Mouse (Mus musculus) neural tube, embryonic 15.5 days (tissue): ENCODE data around the gene Hsd17b7. TPM values are rescaled to one million over a fixed set of nuclear protein-coding genes. Genes with fewer than 3 reads are reported as not detected.

Source experiments
- ATAC-seq: fragments of 200-750 bp; cut with Nextera tagmentation; 2 replicates; pipeline ENCODE4 v1.8.0; 2017; ENCODE audit warnings: mild to moderate bottlenecking, moderate TSS enrichment, moderate library complexity; ENCODE audit not compliant: low FRiP score
- H3K27ac ChIP-seq: fragments of 300-500 bp; sonication (generic); replicated peaks from 2 replicates; pipeline ENCODE4 v1.5.1; 2015; ENCODE audit warnings: mild to moderate bottlenecking, inconsistent platforms
- H3K27me3 ChIP-seq: fragments of 300-500 bp; sonication (generic); replicated peaks from 2 replicates; pipeline ENCODE4 v1.6.1; 2015; ENCODE audit warnings: inconsistent platforms
- H3K36me3 ChIP-seq: fragments of 300-500 bp; sonication (generic); 2 replicates; pipeline ENCODE4 v1.6.1; 2015; ENCODE audit warnings: inconsistent platforms
- H3K4me1 ChIP-seq: fragments of 300-500 bp; sonication (generic); 2 replicates; pipeline ENCODE4 v1.6.1; 2015; ENCODE audit warnings: inconsistent platforms
- H3K4me2 ChIP-seq: fragments of 300-500 bp; sonication (generic); 2 replicates; pipeline ENCODE4 v1.6.1; 2015; ENCODE audit warnings: inconsistent platforms, mild to moderate bottlenecking, moderate library complexity
- H3K4me3 ChIP-seq: fragments of 300-500 bp; sonication (generic); replicated peaks from 2 replicates; pipeline ENCODE4 v1.5.1; 2015; ENCODE audit warnings: mild to moderate bottlenecking, inconsistent platforms
- H3K9ac ChIP-seq: fragments of 300-500 bp; sonication (generic); replicated peaks from 2 replicates; pipeline ENCODE4 v1.6.1; 2015; ENCODE audit warnings: mild to moderate bottlenecking, inconsistent platforms
- H3K9me3 ChIP-seq: fragments of 300-500 bp; sonication (generic); replicated peaks from 2 replicates; pipeline ENCODE4 v1.6.1; 2016; ENCODE audit warnings: inconsistent platforms
- WGBS: fragments of 180-500 bp; shearing (Covaris S2); methylation state at CpG from one replicate; pipeline ENCODE4 v1.1.7; 2015; ENCODE audit warnings: mixed read lengths; 5-methylcytosine and 5-hydroxymethylcytosine counted together
- polyA plus RNA-seq: library from polyadenylated mRNA; unstranded; fragments of >200 nt; fragmentation: Nextera tagmentation; extraction: Ambion mirVana; gene quantifications from 2 replicates; pipeline ENCODE4 v1.2.1, GENCODE M21; 2015

Hsd17b7 gene
- polyA plus RNA-seq, 1 experiment from 2014 or later: 25.6 TPM

- peak overlapping the region; percentile 57 for H3K4me2 ChIP-seq
- 26% methylated on average over 16 of the region's 16 CpGs for WGBS
- peak overlapping the region; percentile 31 for H3K4me3 ChIP-seq
- peak overlapping the region; percentile 72 for H3K27ac ChIP-seq
- H3K27me3 ChIP-seq: no peaks in the 10 kb centered on the region
- no peaks in the 10 kb centered on the region for H3K9me3 ChIP-seq
- no peak overlapping the region for H3K9ac ChIP-seq
- peak; percentile 76 for ATAC-seq
- no peaks in the 10 kb centered on the region for H3K36me3 ChIP-seq
- H3K4me1 ChIP-seq: peaks cover 12% of the 10 kb centered on the region
Observed at GRCm38 (mm10) chr1:169934005-169934725, 34.9 kb downstream of the Hsd17b7 start.

GRCm38 (mm10) chr1:169932122-169932746, 36.8 kb downstream of the Hsd17b7 start:
- H3K4me2 ChIP-seq: 0 out of 2 replicates have a peak overlapping the region, but pooled peaks have one; percentile 3
- no peaks in the 10 kb centered on the region for H3K27me3 ChIP-seq
- peaks cover 15% of the 10 kb centered on the region for H3K4me1 ChIP-seq
- no peaks in the 10 kb centered on the region for H3K36me3 ChIP-seq
- ATAC-seq: no peak
- no peak overlapping the region for H3K9ac ChIP-seq
- no peaks in the 10 kb centered on the region for H3K9me3 ChIP-seq
- WGBS: 56% methylated on average over 7 of the region's 7 CpGs
- H3K4me3 ChIP-seq: no peak overlapping the region
- no peak overlapping the region; the same call in 1 of the 2 replicates for H3K27ac ChIP-seq

GRCm38 (mm10) chr1:169931698-169932097, 37.3 kb downstream of the Hsd17b7 start:
- Histone ChIP-seq H3K36me3 (no peaks in the 10 kb centered on the region), H3K4me1 (peaks cover 15% of the 10 kb centered on the region), H3K27ac (no peak overlapping the region), H3K27me3 (no peaks in the 10 kb centered on the region), H3K9ac (no peak overlapping the region), H3K4me2 (peak overlapping the region; percentile 3; the same call in 1 of the 2 replicates), H3K9me3 (no peaks in the 10 kb centered on the region), H3K4me3 (no peak overlapping the region)
- no peak for ATAC-seq
- 78% methylated on average over 7 of the region's 7 CpGs for WGBS

- H3K4me1 ChIP-seq: peaks cover 8% of the 10 kb centered on the region; the same call in 1 of the 2 replicates
- peak within 1 kb of the TSS; percentile 23 for H3K4me3 ChIP-seq
- peak within 1 kb of the TSS; percentile 81 for H3K27ac ChIP-seq
- H3K9ac ChIP-seq: no peak within 1 kb of the TSS
- peak; percentile 90 for ATAC-seq
- H3K9me3 ChIP-seq: no peaks in the 10 kb centered on the region
- WGBS: 12% methylated on average over 12 of the region's 12 CpGs
- H3K36me3 ChIP-seq: no peaks in the 10 kb centered on the region
- H3K4me2 ChIP-seq: peak within 1 kb of the TSS; percentile 38
- H3K27me3 ChIP-seq: no peaks in the 10 kb centered on the region
Observed at GRCm38 (mm10) chr1:169928454-169928971, 40.5 kb downstream of the Hsd17b7 start, which contains the start of gene Ccdc190. TSS of gene Ccdc190 (plus strand) at chr1:169928648.

GRCm38 (mm10) chr1:169927753-169928369, 41.2 kb downstream of the Hsd17b7 start:
- peak; percentile 65; the same call in 1 of the 2 replicates for ATAC-seq
- WGBS: 38% methylated on average over 8 of the region's 8 CpGs

GRCm38 (mm10) chr1:169924567-169924966, 44.5 kb downstream of the Hsd17b7 start:
- ATAC-seq: no peak
- Histone ChIP-seq H3K27me3 (peaks cover 5% of the 10 kb centered on the region; the same call in 1 of the 2 replicates), H3K9me3 (no peaks in the 10 kb centered on the region), H3K4me3 (no peak overlapping the region), H3K36me3 (no peaks in the 10 kb centered on the region), H3K4me2 (no peak overlapping the region), H3K27ac (no peak overlapping the region), H3K4me1 (0 out of 2 replicates have a peak, but pooled peaks cover 3% of the 10 kb centered on the region), H3K9ac (no peak overlapping the region)
- WGBS: 71% methylated on average over 2 of the region's 2 CpGs

More at GRCm38 (mm10) chr1:169927753-169928369, 41.2 kb downstream of the Hsd17b7 start:
- Histone ChIP-seq H3K9ac (no peak overlapping the region), H3K27me3 (no peaks in the 10 kb centered on the region), H3K27ac (peak overlapping the region; percentile 81), H3K9me3 (no peaks in the 10 kb centered on the region), H3K4me2 (peak overlapping the region; percentile 38; the same call in 1 of the 2 replicates), H3K4me3 (no peak overlapping the region), H3K4me1 (peaks cover 7% of the 10 kb centered on the region; the same call in 1 of the 2 replicates), H3K36me3 (no peaks in the 10 kb centered on the region)

GRCm38 (mm10) chr1:169921710-169922211, 47.3 kb downstream of the Hsd17b7 start:
- Histone ChIP-seq H3K27me3 (peaks cover 7% of the 10 kb centered on the region; the same call in 1 of the 2 replicates), H3K9me3 (no peaks in the 10 kb centered on the region), H3K36me3 (no peaks in the 10 kb centered on the region), H3K4me3 (no peak overlapping the region), H3K27ac (no peak overlapping the region), H3K4me2 (no peak overlapping the region), H3K4me1 (peaks cover 14% of the 10 kb centered on the region), H3K9ac (no peak overlapping the region)
- ATAC-seq: no peak
- WGBS: 53% methylated on average over 8 of the region's 8 CpGs

- H3K4me2 ChIP-seq: no peak overlapping the region
- peaks cover 7% of the 10 kb centered on the region; the same call in 1 of the 2 replicates for H3K27me3 ChIP-seq
- no peaks in the 10 kb centered on the region for H3K9me3 ChIP-seq
- H3K4me3 ChIP-seq: no peak overlapping the region
- ATAC-seq: peak; percentile 71; the same call in 1 of the 2 replicates
- H3K36me3 ChIP-seq: no peaks in the 10 kb centered on the region
- H3K4me1 ChIP-seq: peaks cover 18% of the 10 kb centered on the region
- H3K27ac ChIP-seq: no peak overlapping the region
- no peak overlapping the region for H3K9ac ChIP-seq
- 5% methylated on average over 11 of the region's 11 CpGs for WGBS
Observed at GRCm38 (mm10) chr1:169919211-169919610, 49.8 kb downstream of the Hsd17b7 start.

- Histone ChIP-seq H3K4me3 (no peak overlapping the region), H3K9ac (no peak overlapping the region), H3K36me3 (no peaks in the 10 kb centered on the region), H3K27ac (no peak overlapping the region), H3K4me1 (peaks cover 18% of the 10 kb centered on the region), H3K27me3 (peaks cover 7% of the 10 kb centered on the region; the same call in 1 of the 2 replicates), H3K4me2 (no peak overlapping the region), H3K9me3 (no peaks in the 10 kb centered on the region)
- peak; percentile 25; the same call in 1 of the 2 replicates for ATAC-seq
- 29% methylated on average over 4 of the region's 4 CpGs for WGBS
Observed at GRCm38 (mm10) chr1:169917998-169918397, 51.0 kb downstream of the Hsd17b7 start.

GRCm38 (mm10) chr1:169917115-169917796, 51.8 kb downstream of the Hsd17b7 start:
- Histone ChIP-seq H3K4me1 (peaks cover 18% of the 10 kb centered on the region), H3K4me3 (no peak overlapping the region), H3K36me3 (no peaks in the 10 kb centered on the region), H3K4me2 (no peak overlapping the region), H3K9ac (no peak overlapping the region), H3K9me3 (no peaks in the 10 kb centered on the region), H3K27ac (peak overlapping the region; percentile 37; the same call in 1 of the 2 replicates), H3K27me3 (peaks cover 7% of the 10 kb centered on the region; the same call in 1 of the 2 replicates)
- 50% methylated on average over 9 of the region's 9 CpGs for WGBS
- ATAC-seq: no peak
